Comparison of ENCODE assay signal across 29 mouse cellular contexts in genomic region chr16:36455342-36455802, GRCm38 (mm10). TPM values are rescaled to one million over a fixed set of nuclear protein-coding genes. Genes with fewer than 3 reads are reported as not detected.
DNase-seq lines count a peak whose midpoint lies in the region; ATAC-seq and TF ChIP-seq lines count a peak whose summit lies in the region.
"Had no signal": no experiment of that assay in that cellular context is flagged by ENCODE, and none has a peak within 500 bp of the region (broad histone marks: within the 10 kb centered on the region; RNA-seq: fewer than 3 reads in every experiment).

Gene Stfa3 (minus strand): TSS chr16:36455392.

- dilution Hi-C loops in CH12.LX (cut with MboI; ENCODE audit: extremely low pct_ligation_motif_present, extremely low pct_unique_long_range_greater_than_20kb, low sequenced_read_pairs), result no loop called here

- H3K4me1 ChIP-seq in embryonic facial prominence, embryonic 13.5 days, result no peaks in the 10 kb centered on the region
- no peaks in the 10 kb centered on the region for H3K4me1 ChIP-seq in embryonic facial prominence, embryonic 10.5 days
- peaks cover 0 to 7% of the 10 kb centered on the region in 2 experiments; a peak in 1 of 4 replicates for H3K4me1 ChIP-seq in CH12.LX (ENCODE audit: control insufficient read depth in 1 of 2, insufficient read depth in 2 of 2)
- no peaks in the 10 kb centered on the region for H3K4me1 ChIP-seq in liver, embryonic 15.5 days (replicated peaks)
- no peaks in the 10 kb centered on the region for H3K4me1 ChIP-seq in stomach, embryonic 15.5 days
- no peaks in the 10 kb centered on the region for H3K4me1 ChIP-seq in forebrain, embryonic 16.5 days (replicated peaks; ENCODE audit: control insufficient read depth, insufficient read depth, low read length)
- H3K4me1 ChIP-seq: embryonic facial prominence, embryonic 12.5 days; forebrain, embryonic 15.5 days; heart, embryonic 15.5 days; hindbrain, embryonic 15.5 days; midbrain, embryonic 15.5 days; neural tube, embryonic 13.5 days had no signal

- H3K79me2 ChIP-seq in CH12.LX (replicated peaks; ENCODE audit: control insufficient read depth, extremely low read depth, insufficient read depth, poor library complexity, severe bottlenecking), result no peaks in the 10 kb centered on the region

- no peak for TF ChIP-seq EP300 in CH12.LX (IDR thresholded peaks at IDR 0.05; ENCODE audit: low read length)

- intact Hi-C loops in heart, postnatal 36 days (cut with DNase I), result no loop called here

- no peaks in the 10 kb centered on the region for H3K27me3 ChIP-seq in embryonic facial prominence, embryonic 13.5 days
- no peaks in the 10 kb centered on the region for H3K27me3 ChIP-seq in embryonic facial prominence, embryonic 10.5 days (replicated peaks; ENCODE audit: low read depth, poor library complexity, severe bottlenecking)
- no peaks in the 10 kb centered on the region for H3K27me3 ChIP-seq in CH12.LX (replicated peaks)
- H3K27me3 ChIP-seq in liver, embryonic 15.5 days, result no peaks in the 10 kb centered on the region
- H3K27me3 ChIP-seq in stomach, embryonic 15.5 days (replicated peaks), result no peaks in the 10 kb centered on the region
- H3K27me3 ChIP-seq in forebrain, embryonic 16.5 days (replicated peaks; ENCODE audit: control insufficient read depth, insufficient read depth, low read length), result no peaks in the 10 kb centered on the region
- H3K27me3 ChIP-seq: embryonic facial prominence, embryonic 12.5 days; forebrain, embryonic 15.5 days; heart, embryonic 15.5 days; hindbrain, embryonic 15.5 days; midbrain, embryonic 15.5 days; neural tube, embryonic 13.5 days had no signal

- no peaks in the 10 kb centered on the region for H3K36me3 ChIP-seq in embryonic facial prominence, embryonic 13.5 days
- no peaks in the 10 kb centered on the region for H3K36me3 ChIP-seq in embryonic facial prominence, embryonic 10.5 days (replicated peaks)
- no peaks in the 10 kb centered on the region for H3K36me3 ChIP-seq in CH12.LX (replicated peaks in 1 of 2; ENCODE audit: control insufficient read depth in 1 of 2, insufficient read depth in 1 of 2, low read length in 1 of 2)
- H3K36me3 ChIP-seq in liver, embryonic 15.5 days (replicated peaks), result no peaks in the 10 kb centered on the region
- no peaks in the 10 kb centered on the region for H3K36me3 ChIP-seq in stomach, embryonic 15.5 days
- H3K36me3 ChIP-seq in forebrain, embryonic 16.5 days (ENCODE audit: control insufficient read depth, insufficient read depth), result no peaks in the 10 kb centered on the region
- H3K36me3 ChIP-seq: embryonic facial prominence, embryonic 12.5 days; forebrain, embryonic 15.5 days; heart, embryonic 15.5 days; hindbrain, embryonic 15.5 days; midbrain, embryonic 15.5 days; neural tube, embryonic 13.5 days had no signal

- in situ Hi-C loops in CH12.LX (cut with MboI; ENCODE audit: low pct_ligation_motif_present, low pct_unique_long_range_greater_than_20kb, low sequenced_read_pairs), result no loop called here

- no peak within 1 kb of the TSS for H3K4me3 ChIP-seq in embryonic facial prominence, embryonic 13.5 days
- no peak within 1 kb of the TSS for H3K4me3 ChIP-seq in embryonic facial prominence, embryonic 10.5 days
- no peak within 1 kb of the TSS for H3K4me3 ChIP-seq in CH12.LX (replicated peaks in 1 of 3; ENCODE audit: low read depth in 2 of 3, low read length in 2 of 3, poor library complexity in 1 of 3)
- no peak within 1 kb of the TSS; the same call in 1 of the 2 replicates for H3K4me3 ChIP-seq in liver, embryonic 15.5 days (replicated peaks)
- no peak within 1 kb of the TSS for H3K4me3 ChIP-seq in stomach, embryonic 15.5 days (replicated peaks)
- no peak within 1 kb of the TSS for H3K4me3 ChIP-seq in forebrain, embryonic 16.5 days (replicated peaks; ENCODE audit: low read length)
- H3K4me3 ChIP-seq: embryonic facial prominence, embryonic 12.5 days; forebrain, embryonic 15.5 days; heart, embryonic 15.5 days; hindbrain, embryonic 15.5 days; left cerebral cortex, adult 2 months; midbrain, embryonic 15.5 days; myocyte; neural tube, embryonic 13.5 days had no signal

- no peak for TF ChIP-seq CTCF in CH12.LX (conservative IDR thresholded peaks at IDR 0.05 in 1 of 2, IDR thresholded peaks at IDR 0.05 in 1 of 2; ENCODE audit: low read depth in 2 of 2, low read length in 2 of 2)

- H3K4me2 ChIP-seq in embryonic facial prominence, embryonic 13.5 days, result no peak within 1 kb of the TSS
- H3K4me2 ChIP-seq in CH12.LX (ENCODE audit: insufficient read depth, low read depth, poor library complexity, severe bottlenecking), result no peak within 1 kb of the TSS
- no peak within 1 kb of the TSS for H3K4me2 ChIP-seq in liver, embryonic 15.5 days
- no peak within 1 kb of the TSS for H3K4me2 ChIP-seq in stomach, embryonic 15.5 days
- H3K4me2 ChIP-seq in forebrain, embryonic 16.5 days (ENCODE audit: low read length), result no peak within 1 kb of the TSS
- H3K4me2 ChIP-seq: embryonic facial prominence, embryonic 12.5 days; forebrain, embryonic 15.5 days; heart, embryonic 15.5 days; hindbrain, embryonic 15.5 days; lung, embryonic 14.5 days; midbrain, embryonic 15.5 days; neural tube, embryonic 13.5 days had no signal

- WGBS in embryonic facial prominence, embryonic 13.5 days, result 76% methylated on average over 4 of the region's 4 CpGs
- 84% methylated on average over 4 of the region's 4 CpGs for WGBS in embryonic facial prominence, embryonic 10.5 days
- WGBS in liver, embryonic 15.5 days (ENCODE audit: insufficient replicate concordance), result 51% methylated on average over 4 of the region's 4 CpGs
- 62% methylated on average over 4 of the region's 4 CpGs for WGBS in stomach, embryonic 15.5 days
- WGBS in forebrain, embryonic 16.5 days, result 86% methylated on average over 4 of the region's 4 CpGs

- H3K9ac ChIP-seq in embryonic facial prominence, embryonic 13.5 days, result no peak within 1 kb of the TSS
- no peak within 1 kb of the TSS for H3K9ac ChIP-seq in CH12.LX (ENCODE audit: insufficient read depth, low read depth)
- H3K9ac ChIP-seq in liver, embryonic 15.5 days, result no peak within 1 kb of the TSS
- H3K9ac ChIP-seq in stomach, embryonic 15.5 days, result no peak within 1 kb of the TSS
- H3K9ac ChIP-seq in forebrain, embryonic 16.5 days (replicated peaks; ENCODE audit: low read depth, low read length), result no peak within 1 kb of the TSS
- H3K9ac ChIP-seq: embryonic facial prominence, embryonic 12.5 days; forebrain, embryonic 15.5 days; heart, embryonic 15.5 days; hindbrain, embryonic 15.5 days; lung, embryonic 14.5 days; midbrain, embryonic 15.5 days; neural tube, embryonic 13.5 days had no signal

- no peak for ATAC-seq in embryonic facial prominence, embryonic 13.5 days (ENCODE audit: insufficient number of reproducible peaks, insufficient read depth, low FRiP score, low TSS enrichment, low read depth)
- ATAC-seq in liver, embryonic 15.5 days (ENCODE audit: insufficient read depth), result 0 out of 2 replicates have a peak, but pooled peaks have one; percentile 25
- ATAC-seq in stomach, embryonic 15.5 days (ENCODE audit: insufficient read depth, low FRiP score, low read depth), result no peak
- no peak for ATAC-seq in forebrain, embryonic 16.5 days
- ATAC-seq: CD4-positive, CD25-positive, alpha-beta regulatory T cell, adult 4 months; forebrain, embryonic 15.5 days; midbrain, embryonic 15.5 days had no signal

- TF ChIP-seq POLR2A in CH12.LX (IDR thresholded peaks at IDR 0.05; ENCODE audit: low read depth, low read length), result no peak

- H3K27ac ChIP-seq in embryonic facial prominence, embryonic 13.5 days, result no peak within 1 kb of the TSS
- no peak within 1 kb of the TSS for H3K27ac ChIP-seq in embryonic facial prominence, embryonic 10.5 days (replicated peaks)
- no peak within 1 kb of the TSS for H3K27ac ChIP-seq in CH12.LX (ENCODE audit: insufficient read depth, low read depth)
- peak within 1 kb of the TSS; percentile 24; the same call in 1 of the 2 replicates for H3K27ac ChIP-seq in liver, embryonic 15.5 days (replicated peaks)
- peak within 1 kb of the TSS; percentile 21; the same call in 1 of the 2 replicates for H3K27ac ChIP-seq in stomach, embryonic 15.5 days
- H3K27ac ChIP-seq in forebrain, embryonic 16.5 days (ENCODE audit: low read length), result no peak within 1 kb of the TSS
- H3K27ac ChIP-seq: embryonic facial prominence, embryonic 12.5 days; forebrain, embryonic 15.5 days; heart, embryonic 15.5 days; hindbrain, embryonic 15.5 days; left cerebral cortex, adult 2 months; midbrain, embryonic 15.5 days; neural tube, embryonic 13.5 days had no signal

- no peak for TF ChIP-seq RAD21 in CH12.LX (IDR thresholded peaks at IDR 0.05; ENCODE audit: low read depth, low read length)

- no peak for DNase-seq in embryonic facial prominence, embryonic 10.5 days (ENCODE audit: low spot score)
- DNase-seq in CH12.LX (ENCODE audit: extremely low read depth), result peak; percentile 10
- DNase-seq in heart, postnatal 36 days, result no peak
- DNase-seq in T-cell, adult 2 months (ENCODE audit: low spot score), result no peak
- DNase-seq: adrenal gland, adult 2 months; cerebellum, adult 18-20 months; cerebellum, postnatal 14 days; gastrocnemius, postnatal 36 days; kidney, adult 8-10 months; kidney, postnatal 10 days; left cerebral cortex, postnatal 4 days; lung, embryonic 14.5 days; lung, postnatal 36 days had no signal

- no peaks in the 10 kb centered on the region for H3K9me3 ChIP-seq in embryonic facial prominence, embryonic 13.5 days
- no peaks in the 10 kb centered on the region for H3K9me3 ChIP-seq in embryonic facial prominence, embryonic 10.5 days
- no peaks in the 10 kb centered on the region for H3K9me3 ChIP-seq in CH12.LX (replicated peaks; ENCODE audit: low read length)
- no peaks in the 10 kb centered on the region for H3K9me3 ChIP-seq in liver, embryonic 15.5 days (replicated peaks)
- H3K9me3 ChIP-seq in stomach, embryonic 15.5 days, result no peaks in the 10 kb centered on the region
- no peaks in the 10 kb centered on the region for H3K9me3 ChIP-seq in forebrain, embryonic 16.5 days (ENCODE audit: control insufficient read depth, low read length)
- H3K9me3 ChIP-seq: embryonic facial prominence, embryonic 12.5 days; forebrain, embryonic 15.5 days; heart, embryonic 15.5 days; hindbrain, embryonic 15.5 days; midbrain, embryonic 15.5 days; neural tube, embryonic 13.5 days had no signal

TF ChIP-seq in CH12.LX, 34 proteins besides CTCF, POLR2A, EP300 and RAD21 (continues in another document):
- no peak for TF ChIP-seq MAZ (IDR thresholded peaks at IDR 0.05; ENCODE audit: low read depth, low read length)
- no peak for TF ChIP-seq ETS1 (conservative IDR thresholded peaks at IDR 0.05; ENCODE audit: low read depth, low read length)
- TF ChIP-seq CHD1 (IDR thresholded peaks at IDR 0.05; ENCODE audit: low read depth, low read length), result no peak

RNA-seq across cellular contexts. Expression of gene Stfa3, which starts in this region (rescaled TPM):
- polyA plus RNA-seq in embryonic facial prominence, embryonic 13.5 days (2015; fragmentation: Nextera tagmentation; extraction: Ambion mirVana), result 4.9 and 10.5 TPM in 2 replicates
- polyA plus RNA-seq in embryonic facial prominence, embryonic 10.5 days (2016; fragmentation: Nextera tagmentation; extraction: Ambion mirVana), result not detected in 2 replicates
- total RNA-seq in CH12.LX (2012; rRNA removed) (not detected in 2 replicates), CH12.LX (2014; rRNA removed) (not detected in 2 replicates)
- not detected in 2 replicates for polyA plus RNA-seq in CH12.LX (2012; ENCODE audit: insufficient read length, low read depth)
- polyA plus RNA-seq in liver, embryonic 15.5 days (2015; fragmentation: Nextera tagmentation; extraction: Ambion mirVana), result 68.5 and 84.9 TPM in 2 replicates
- 17.2 and 23.5 TPM in 2 replicates for polyA plus RNA-seq in stomach, embryonic 15.5 days (2015; fragmentation: Nextera tagmentation; extraction: Ambion mirVana)
- 0.72 TPM in 1 of 2 replicates, not detected in the other for polyA plus RNA-seq in forebrain, embryonic 16.5 days (2015; fragmentation: Nextera tagmentation; extraction: Ambion mirVana)
- not detected for total RNA-seq in heart, postnatal 36 days (2021)
- total RNA-seq: adrenal gland, adult 2 months; ES-E14; gastrocnemius, postnatal 36 days; heart, adult 8-10 months; hematopoietic stem cell, adult 5-6 weeks; left cerebral cortex, adult 2 months; left cerebral cortex, postnatal 4 days had no signal
- polyA plus RNA-seq: adrenal gland, adult 2 months; CD4-positive, CD25-positive, alpha-beta regulatory T cell, adult 4 months; forebrain, embryonic 15.5 days; lung, embryonic 14.5 days; midbrain, embryonic 15.5 days; myocyte had no signal

Comparison
In these comparisons a context has a peak if more than half of its experiments do, and no peak if none do; other contexts are left out.
1. Peak in DNase-seq in CH12.LX; RNA of the gene not detected or under 1 TPM.
2. H3K27ac ChIP-seq: peak in liver, embryonic 15.5 days (single experiment) and stomach, embryonic 15.5 days (single experiment); none in embryonic facial prominence, embryonic 13.5 days (single experiment), embryonic facial prominence, embryonic 10.5 days (single experiment), CH12.LX (single experiment) and forebrain, embryonic 16.5 days (single experiment).